Comparison of ENCODE assay signal across 10 mouse cellular contexts in the genomic region with DNA sequence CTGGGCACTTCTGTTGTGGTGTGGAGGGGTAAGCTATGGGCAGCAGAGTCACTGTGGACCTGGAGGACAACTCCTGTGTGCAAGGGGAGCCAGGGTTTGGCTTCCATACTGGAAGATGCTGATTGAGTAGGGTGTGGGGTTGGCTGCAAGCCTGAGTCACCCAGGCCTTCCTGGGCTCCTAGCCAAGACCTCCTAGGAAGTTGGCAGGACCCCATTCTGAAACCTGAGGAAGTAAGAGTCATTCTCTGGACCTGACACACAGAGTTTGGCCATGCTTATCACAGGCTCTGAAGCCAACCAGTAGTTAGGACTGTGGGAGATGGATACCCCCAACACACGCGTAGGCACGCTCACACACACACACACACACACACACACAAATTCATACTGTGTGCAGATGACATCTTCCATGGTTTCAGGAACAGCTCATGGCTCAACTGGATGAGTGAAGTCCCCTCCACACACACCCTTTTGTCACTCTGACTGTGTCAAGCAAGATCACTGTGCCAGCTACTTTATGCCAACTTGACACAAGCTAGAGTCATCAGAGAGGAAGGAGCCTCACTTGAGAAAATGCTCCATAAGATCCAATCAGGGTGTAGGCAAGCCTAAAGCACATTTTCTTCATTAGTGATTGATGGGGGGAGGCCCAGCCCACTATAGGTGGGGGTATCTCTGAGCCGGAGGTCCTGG. TPM values are rescaled to one million over a fixed set of nuclear protein-coding genes. Genes with fewer than 3 reads are reported as not detected.
DNase-seq lines count a peak whose midpoint lies in the region; ATAC-seq and TF ChIP-seq lines count a peak whose summit lies in the region.
"Had no signal": no experiment of that assay in that cellular context is flagged by ENCODE, and none has a peak within 500 bp of the region (broad histone marks: within the 10 kb centered on the region; RNA-seq: fewer than 3 reads in every experiment).

No protein-coding gene starts in this region.

- H3K9ac ChIP-seq in heart, embryonic 11.5 days (ENCODE audit: low read depth, low read length) = no peak overlapping the region
- H3K9ac ChIP-seq: liver, embryonic 13.5 days had no signal

- DNase-seq in heart, adult 18-20 months = peak; percentile 55 to 58
- peak; percentile 13 for DNase-seq in A20 (ENCODE audit: low read depth, low spot score)
- peak; percentile 62 to 68 for DNase-seq in cerebellum, postnatal 25 days
- peak; percentile 82 for DNase-seq in heart, postnatal 4 days
- DNase-seq in thymus, postnatal 14 days = no peak
- no peak for DNase-seq in spleen, adult 12 weeks (ENCODE audit: low spot score)
- DNase-seq: liver, embryonic 13.5 days had no signal

- no peak overlapping the region for H3K27ac ChIP-seq in heart, embryonic 11.5 days (ENCODE audit: low read depth, low read length)
- H3K27ac ChIP-seq in small intestine, adult 2 months (ENCODE audit: insufficient read depth, low read depth, low read length) = 0 out of 2 replicates have a peak overlapping the region, but pooled peaks have one; percentile 7
- H3K27ac ChIP-seq: liver, embryonic 13.5 days had no signal

- TF ChIP-seq CTCF in small intestine, adult 2 months (IDR thresholded peaks at IDR 0.05; ENCODE audit: extremely low read depth, insufficient read length, insufficient replicate concordance, low read depth, low read length) = no peak

- H3K4me1 ChIP-seq in heart, embryonic 11.5 days (ENCODE audit: control insufficient read depth, insufficient read depth, low read length) = no peaks in the 10 kb centered on the region
- H3K4me1 ChIP-seq in small intestine, adult 2 months (ENCODE audit: control insufficient read depth, insufficient read depth, insufficient read length, low read length) = peaks cover 9% of the 10 kb centered on the region; the same call in 1 of the 2 replicates

- no peak overlapping the region for H3K4me2 ChIP-seq in heart, embryonic 11.5 days
- H3K4me2 ChIP-seq: liver, embryonic 13.5 days had no signal

- H3K4me3 ChIP-seq in heart, embryonic 11.5 days (ENCODE audit: low read depth, low read length) = no peak overlapping the region
- H3K4me3 ChIP-seq in small intestine, adult 2 months (ENCODE audit: low read depth, low read length) = no peak overlapping the region
- H3K4me3 ChIP-seq: liver, embryonic 13.5 days had no signal

- 86% methylated on average over 4 of the region's 4 CpGs for WGBS in heart, embryonic 11.5 days (ENCODE audit: insufficient replicate concordance)
- 84% methylated on average over 4 of the region's 4 CpGs for WGBS in small intestine, adult 2 months

- ATAC-seq in heart, embryonic 11.5 days (replicated peaks; ENCODE audit: insufficient number of reproducible peaks, low FRiP score, low TSS enrichment) = no peak

- H3K9me3 ChIP-seq in heart, embryonic 11.5 days (replicated peaks; ENCODE audit: control insufficient read depth, low read length) = 0 out of 2 replicates have a peak, but pooled peaks cover 3% of the 10 kb centered on the region
- H3K9me3 ChIP-seq: liver, embryonic 13.5 days had no signal

- no peaks in the 10 kb centered on the region for H3K36me3 ChIP-seq in heart, embryonic 11.5 days (ENCODE audit: control insufficient read depth, insufficient read depth, low read length)
- no peaks in the 10 kb centered on the region for H3K36me3 ChIP-seq in small intestine, adult 2 months (ENCODE audit: control insufficient read depth, insufficient read depth, low read length)
- H3K36me3 ChIP-seq: liver, embryonic 13.5 days had no signal

- TF ChIP-seq POLR2A in small intestine, adult 2 months (IDR thresholded peaks at IDR 0.05; ENCODE audit: low read depth, low read length) = no peak

- no peaks in the 10 kb centered on the region for H3K27me3 ChIP-seq in heart, embryonic 11.5 days (ENCODE audit: control insufficient read depth, insufficient read depth, low read length)
- no peaks in the 10 kb centered on the region for H3K27me3 ChIP-seq in small intestine, adult 2 months (ENCODE audit: control insufficient read depth, insufficient read depth, low read length)

RNA-seq across cellular contexts. Expression of a gene that starts 5.5 kb away (rescaled TPM):
- not detected for total RNA-seq in heart, adult 18-20 months (2021)
- not detected in 2 replicates for polyA plus RNA-seq in heart, embryonic 11.5 days (2014; fragmentation: Nextera tagmentation; extraction: Ambion mirVana)
- total RNA-seq in heart, postnatal 4 days (2021) = not detected
- polyA plus RNA-seq in small intestine, adult 2 months (2012; rRNA removed) = not detected in 2 replicates
- polyA plus RNA-seq: embryonic facial prominence, embryonic 11.5 days; liver, embryonic 13.5 days had no signal

RNA-seq across cellular contexts. Expression of a gene that starts 9.4 kb away (rescaled TPM):
- total RNA-seq in heart, adult 18-20 months (2021) = 10 to 100 TPM in 1 of 2 experiments, 1 to 10 TPM in 1; 7.8 to 10.7 TPM
- polyA plus RNA-seq in heart, embryonic 11.5 days (2014; fragmentation: Nextera tagmentation; extraction: Ambion mirVana) = 8.7 and 8.8 TPM in 2 replicates
- 1 to 10 TPM; 8.7 to 9.6 TPM for total RNA-seq in heart, postnatal 4 days (2021)
- polyA plus RNA-seq in small intestine, adult 2 months (2012; rRNA removed) = 68.6 and 89.9 TPM in 2 replicates

RNA-seq across cellular contexts. Expression of a gene that starts 29.4 kb away (rescaled TPM):
- 10 to 100 TPM; 16.1 to 22.4 TPM for total RNA-seq in heart, adult 18-20 months (2021)
- 4.3 and 5.1 TPM in 2 replicates for polyA plus RNA-seq in heart, embryonic 11.5 days (2014; fragmentation: Nextera tagmentation; extraction: Ambion mirVana)
- 1 to 10 TPM; 3.5 to 4.4 TPM for total RNA-seq in heart, postnatal 4 days (2021)
- 103 and 157 TPM in 2 replicates for polyA plus RNA-seq in small intestine, adult 2 months (2012; rRNA removed)

RNA-seq across cellular contexts. Expression of a gene that starts 32.2 kb away (rescaled TPM):
- 100 to 1,000 TPM; 215 to 232 TPM for total RNA-seq in heart, adult 18-20 months (2021)
- 2,705 and 2,898 TPM in 2 replicates for polyA plus RNA-seq in heart, embryonic 11.5 days (2014; fragmentation: Nextera tagmentation; extraction: Ambion mirVana)
- total RNA-seq in heart, postnatal 4 days (2021) = 100 to 1,000 TPM; 422 to 490 TPM
- 755 and 830 TPM in 2 replicates for polyA plus RNA-seq in small intestine, adult 2 months (2012; rRNA removed)

RNA-seq across cellular contexts. Expression of a gene that starts 46.6 kb away (rescaled TPM):
- 1 to 10 TPM; 3.7 to 5.0 TPM for total RNA-seq in heart, adult 18-20 months (2021)
- polyA plus RNA-seq in heart, embryonic 11.5 days (2014; fragmentation: Nextera tagmentation; extraction: Ambion mirVana) = 3.0 and 3.4 TPM in 2 replicates
- 1 to 10 TPM; 1.2 to 1.3 TPM for total RNA-seq in heart, postnatal 4 days (2021)
- 45.3 and 54.7 TPM in 2 replicates for polyA plus RNA-seq in small intestine, adult 2 months (2012; rRNA removed)

Comparison
In these comparisons a context has a peak if more than half of its experiments do, and no peak if none do; other contexts are left out.
1. DNase-seq: peak in heart, adult 18-20 months (2 of 2), A20 (single experiment), cerebellum, postnatal 25 days (2 of 2) and heart, postnatal 4 days (single experiment); none in thymus, postnatal 14 days (single experiment) and spleen, adult 12 weeks (single experiment).